Mouse (Mus musculus) subcutaneous adipose tissue, adult 2 months (tissue): Measurements from ENCODE around the gene Adra2b. TPM values are rescaled to one million over a fixed set of nuclear protein-coding genes. Genes with fewer than 3 reads are reported as not detected.

ENCODE experiments used
- polyA plus RNA-seq: library from polyadenylated mRNA; depleted of rRNA; stranded (reverse); fragments of >200 nt; gene quantifications from 2 replicates; pipeline ENCODE4 v1.2.3, GENCODE M21; 2012; ENCODE audit warnings: low replicate concordance; rRNA removed

Adra2b gene
- polyA plus RNA-seq = 0.41 and 0.66 TPM in 2 replicates

DNA sequence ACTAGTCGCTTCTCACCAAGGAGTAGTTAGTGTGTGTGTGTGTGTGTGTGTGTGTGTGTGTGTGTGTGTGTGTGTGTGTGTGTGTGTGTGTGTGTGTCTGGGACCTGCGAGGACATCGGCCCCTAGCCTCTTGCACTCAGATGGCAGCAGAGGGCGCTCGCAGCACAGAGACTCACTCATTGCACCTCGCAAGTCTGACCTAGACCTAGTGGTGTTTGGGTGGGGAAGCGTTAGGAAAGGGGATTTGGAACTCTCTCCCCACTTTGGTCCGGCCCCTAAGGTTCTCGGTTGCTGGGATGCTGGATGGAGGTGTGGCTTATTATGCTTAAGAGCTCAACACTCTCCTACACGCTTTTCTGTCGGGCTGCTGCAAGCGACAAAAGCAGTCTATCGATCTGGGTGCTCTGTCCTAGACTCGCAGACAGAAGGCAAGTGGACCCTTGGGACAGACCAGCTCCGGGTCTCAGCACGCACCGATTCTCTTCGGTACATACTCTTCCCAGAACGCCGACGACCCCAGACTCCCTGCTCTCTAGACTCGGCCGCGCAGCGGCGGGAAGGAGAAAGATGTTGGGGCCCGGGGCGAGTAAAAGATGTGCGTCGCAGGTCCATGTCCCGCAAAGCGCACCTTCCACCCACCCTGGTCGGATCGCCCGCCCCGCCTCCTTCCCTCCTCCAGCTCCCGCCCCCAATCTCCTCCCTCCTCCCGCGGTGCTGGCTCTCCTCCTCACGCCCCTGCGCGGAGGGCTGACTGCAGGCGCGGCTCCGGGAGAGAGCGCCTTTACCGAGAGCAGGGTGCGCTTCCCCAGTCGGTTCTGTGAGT, at the start of gene Adra2b:
Adra2b (plus strand) TSS at position 750 of the 823 bp plus-strand sequence.

DNA sequence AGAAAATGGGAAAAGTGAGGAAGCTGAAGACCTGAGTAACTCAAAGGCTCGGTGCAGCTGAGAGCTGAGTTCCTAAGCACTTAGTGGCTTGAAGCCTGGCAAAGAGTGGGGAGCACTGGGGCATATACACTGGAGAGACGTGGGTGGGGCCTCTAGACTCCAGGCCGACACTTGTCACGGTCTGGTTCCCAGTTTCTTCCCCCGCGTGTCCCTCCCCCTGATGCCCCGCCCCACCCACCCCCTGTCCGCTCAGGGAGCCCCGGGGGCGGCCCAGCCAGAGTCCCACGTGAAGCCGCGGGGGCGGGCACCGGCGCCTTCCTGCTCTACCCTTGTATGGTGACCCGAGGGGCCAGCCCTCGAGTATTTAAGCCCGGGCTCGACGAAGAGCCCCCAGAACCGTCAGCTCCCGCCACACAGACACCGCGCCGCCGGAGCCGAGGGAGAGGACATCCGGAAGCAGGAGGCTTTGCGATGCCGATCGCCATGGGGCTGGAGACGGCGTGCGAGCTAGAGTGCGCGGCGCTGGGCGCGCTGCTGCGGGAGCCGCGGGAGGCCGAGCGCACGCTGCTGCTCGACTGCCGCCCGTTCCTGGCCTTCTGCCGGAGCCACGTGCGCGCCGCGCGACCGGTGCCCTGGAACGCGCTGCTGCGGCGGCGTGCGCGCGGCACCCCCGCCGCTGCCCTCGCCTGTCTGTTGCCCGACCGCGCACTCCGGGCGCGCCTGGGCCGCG, 27.1 kb upstream of the Adra2b start, which contains the start of gene Dusp2:
Dusp2 (plus strand) TSS at position 393 of the 730 bp plus-strand sequence.

DNA sequence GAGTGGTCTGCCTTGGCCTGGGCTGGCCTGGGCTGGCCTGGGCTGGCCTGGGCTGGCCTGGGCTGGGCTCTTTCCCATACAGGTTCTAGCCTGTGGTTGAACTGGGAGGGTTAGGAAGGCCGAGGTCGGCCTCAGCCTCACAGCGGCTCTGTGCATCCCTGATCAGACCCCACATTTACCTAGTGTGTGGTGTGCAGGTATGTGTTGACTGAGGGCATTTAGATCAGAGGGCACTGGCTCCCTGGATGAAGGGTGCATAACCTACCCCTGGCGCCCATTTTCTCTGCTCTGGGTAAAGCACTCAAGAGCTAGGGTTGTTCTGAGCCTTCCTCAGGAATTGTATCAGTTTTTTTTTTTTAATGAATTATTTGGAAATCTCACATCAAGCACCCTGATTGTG, 24.6 kb upstream of the Adra2b start, which contains the start of gene Astl:
Astl (plus strand) TSS at position 224 of the 400 bp plus-strand sequence.

Other genes starting within 250 kb of the Adra2b start
- gene Ncaph, start 229.3 kb upstream of the Adra2b start, polyA plus RNA-seq = 1.7 and 4.4 TPM in 2 replicates
- 19.0 and 24.2 TPM in 2 replicates for gene Itpripl1, start 219.8 kb upstream of the Adra2b start, polyA plus RNA-seq
- 2.3 TPM in 2 replicates for gene 1810024B03Rik, start 154.9 kb upstream of the Adra2b start, polyA plus RNA-seq
- 47.7 and 72.8 TPM in 2 replicates for gene Snrnp200, start 154.8 kb upstream of the Adra2b start, polyA plus RNA-seq
- 79.4 and 82.5 TPM in 2 replicates for gene Ciao1, start 115.4 kb upstream of the Adra2b start, polyA plus RNA-seq
- gene Tmem127, start 115.3 kb upstream of the Adra2b start, polyA plus RNA-seq = 96.8 and 112 TPM in 2 replicates
- 40.2 and 47.2 TPM in 2 replicates for gene Stard7, start 93.0 kb upstream of the Adra2b start, polyA plus RNA-seq
- 2.2 and 11.6 TPM in 2 replicates for gene Dusp2, start 27.0 kb upstream of the Adra2b start, polyA plus RNA-seq
- not detected in 2 replicates for gene Astl, start 24.6 kb upstream of the Adra2b start, polyA plus RNA-seq
- 0.21 and 0.28 TPM in 2 replicates for gene Gpat2, start 62.0 kb downstream of the Adra2b start, polyA plus RNA-seq
- gene Fahd2a, start 81.4 kb downstream of the Adra2b start, polyA plus RNA-seq = 30.8 and 43.2 TPM in 2 replicates
- gene Kcnip3, start 158.9 kb downstream of the Adra2b start, polyA plus RNA-seq = 2.6 and 16.0 TPM in 2 replicates
- gene Prom2, start 178.3 kb downstream of the Adra2b start, polyA plus RNA-seq = 0.10 and 1.6 TPM in 2 replicates
- gene Zfp661, start 223.9 kb downstream of the Adra2b start, polyA plus RNA-seq = 3.7 and 4.5 TPM in 2 replicates
- 52.5 and 67.7 TPM in 2 replicates for gene Mrps5, start 224.0 kb downstream of the Adra2b start, polyA plus RNA-seq